Mouse (Mus musculus) C2C12 (cell line): ENCODE results near the gene Fbxo7. TPM values are rescaled to one million over a fixed set of nuclear protein-coding genes. Genes with fewer than 3 reads are reported as not detected.

Source experiments
- H3K27me3 ChIP-seq: one replicate; pipeline ENCODE4 v1.6.1; 2011; ENCODE audit not compliant: control insufficient read depth, insufficient read depth, insufficient read length
- H3K36me3 ChIP-seq: one replicate; pipeline ENCODE4 v1.6.1; 2011; ENCODE audit not compliant: control insufficient read depth, insufficient read depth
- H3K4me3 ChIP-seq: one replicate; pipeline ENCODE4 v1.5.1; 2011; ENCODE audit warnings: mild to moderate bottlenecking, control low read depth; ENCODE audit not compliant: poor library complexity, insufficient read depth, severe bottlenecking
- H3K79me2 ChIP-seq: one replicate; pipeline ENCODE4 v1.6.1; 2011; ENCODE audit not compliant: control insufficient read depth, insufficient read depth
- H3K79me3 ChIP-seq: one replicate; pipeline ENCODE4 v1.6.1; 2011; ENCODE audit warnings: low read depth, control low read depth
- H3ac ChIP-seq: one replicate; pipeline ENCODE3; 2011; ENCODE audit warnings: low read depth; ENCODE audit not compliant: control insufficient read depth, insufficient read length
- CEBPB ChIP-seq: IDR thresholded peaks from one replicate; pipeline ENCODE4 v1.6.1; 2011; ENCODE audit warnings: low read depth, mild to moderate bottlenecking, control low read depth, moderate library complexity
- CTCF ChIP-seq: IDR thresholded peaks from one replicate; pipeline ENCODE4 v1.5.1; 2011; ENCODE audit not compliant: control insufficient read depth, insufficient read depth, insufficient read length
- FOSL1 ChIP-seq: IDR thresholded peaks from one replicate; pipeline ENCODE4 v1.8.0; 2011; ENCODE audit warnings: mild to moderate bottlenecking, low read length; ENCODE audit not compliant: poor library complexity, insufficient read depth, severe bottlenecking
- MAX ChIP-seq: IDR thresholded peaks from one replicate; pipeline ENCODE4 v1.6.1; 2011; ENCODE audit warnings: mild to moderate bottlenecking, control low read depth
- MYOD1 ChIP-seq: IDR thresholded peaks from one replicate; pipeline ENCODE4 v1.6.1; 2011; ENCODE audit warnings: low read depth; ENCODE audit not compliant: control insufficient read depth, insufficient read length
- MYOG ChIP-seq: IDR thresholded peaks from one replicate; pipeline ENCODE4 v1.6.1; 2011; ENCODE audit not compliant: control insufficient read depth, insufficient read length; ENCODE audit errors: extremely low read depth
- USF1 ChIP-seq: IDR thresholded peaks from one replicate; pipeline ENCODE4 v1.6.1; 2011; ENCODE audit warnings: low read depth, mild to moderate bottlenecking, control low read depth, moderate library complexity
- polyA plus RNA-seq: library from polyadenylated mRNA; unstranded; fragments of >200 nt; fragmentation: generic; extraction: Trizol; gene quantifications from one replicate; pipeline ENCODE4 v1.2.1, GENCODE M21; 2012; ENCODE audit warnings: missing spikeins

The Fbxo7 gene
- polyA plus RNA-seq, 1 experiment: 7.7 TPM

- no peak within 1 kb of the TSS for H3ac ChIP-seq
- peaks cover 20% of the 10 kb centered on the region for H3K27me3 ChIP-seq
- H3K79me2 ChIP-seq: no peaks in the 10 kb centered on the region
- H3K79me3 ChIP-seq: no peaks in the 10 kb centered on the region
- no peak within 1 kb of the TSS for H3K4me3 ChIP-seq
- no peaks in the 10 kb centered on the region for H3K36me3 ChIP-seq
- TF ChIP-seq FOSL1: no peak
- TF ChIP-seq MAX: no peak
- TF ChIP-seq MYOG: no peak
- TF ChIP-seq CTCF: no peak
- TF ChIP-seq CEBPB: no peak
- no peak for TF ChIP-seq MYOD1
- TF ChIP-seq USF1: no peak
These were observed 10.0 kb upstream of the Fbxo7 start, which contains the start of gene Bpifc for GRCm38 (mm10) chr10:86011781-86012180. Bpifc (minus strand) TSS chr10:86011895.

GRCm38 (mm10) chr10:86017781-86018180 lies 4.0 kb upstream of the Fbxo7 start:
- H3K27me3 ChIP-seq: peaks cover 21% of the 10 kb centered on the region
- peaks cover 3% of the 10 kb centered on the region for H3K79me3 ChIP-seq
- no peaks in the 10 kb centered on the region for H3K36me3 ChIP-seq
- peaks cover 7% of the 10 kb centered on the region for H3K79me2 ChIP-seq
- no peak overlapping the region for H3K4me3 ChIP-seq
- no peak overlapping the region for H3ac ChIP-seq
- TF ChIP-seq MAX (no peak), MYOG (no peak), USF1 (no peak), CTCF (no peak), FOSL1 (no peak), CEBPB (no peak), MYOD1 (no peak)

GRCm38 (mm10) chr10:86018813-86019212 lies 3.0 kb upstream of the Fbxo7 start:
- Histone ChIP-seq H3K4me3 (no peak overlapping the region), H3ac (no peak overlapping the region), H3K79me2 (peaks cover 17% of the 10 kb centered on the region), H3K36me3 (no peaks in the 10 kb centered on the region), H3K27me3 (peaks cover 18% of the 10 kb centered on the region), H3K79me3 (peaks cover 8% of the 10 kb centered on the region)
- TF ChIP-seq MAX (no peak), CTCF (no peak)

GRCm38 (mm10) chr10:86021408-86021748 lies 394 bp upstream of the Fbxo7 start:
- Histone ChIP-seq H3K79me2 (peaks cover 17% of the 10 kb centered on the region), H3K27me3 (peaks cover 8% of the 10 kb centered on the region), H3K36me3 (peaks cover 2% of the 10 kb centered on the region), H3K4me3 (no peak overlapping the region), H3ac (no peak overlapping the region), H3K79me3 (peaks cover 9% of the 10 kb centered on the region)
- no peak for TF ChIP-seq USF1
- no peak for TF ChIP-seq FOSL1
- no peak for TF ChIP-seq MYOG
- no peak for TF ChIP-seq MYOD1
- no peak for TF ChIP-seq CEBPB
- TF ChIP-seq MAX: no peak
- no peak for TF ChIP-seq CTCF

- no peak for TF ChIP-seq MAX
- H3K79me3 ChIP-seq: peaks cover 9% of the 10 kb centered on the region
- peaks cover 2% of the 10 kb centered on the region for H3K36me3 ChIP-seq
- peaks cover 2% of the 10 kb centered on the region for H3K27me3 ChIP-seq
- H3ac ChIP-seq: peak overlapping the region; percentile 70
- H3K4me3 ChIP-seq: peak overlapping the region; percentile 90
- peaks cover 17% of the 10 kb centered on the region for H3K79me2 ChIP-seq
These were observed 673 bp downstream of the Fbxo7 start for GRCm38 (mm10) chr10:86022474-86022816.

GRCm38 (mm10) chr10:86023149-86023548 lies 1.4 kb downstream of the Fbxo7 start:
- no peak overlapping the region for H3K4me3 ChIP-seq
- peaks cover 5% of the 10 kb centered on the region for H3K36me3 ChIP-seq
- no peak overlapping the region for H3ac ChIP-seq
- TF ChIP-seq USF1 (no peak), MYOD1 (no peak), FOSL1 (no peak), MAX (no peak), CTCF (no peak), MYOG (no peak), CEBPB (no peak)
- peaks cover 17% of the 10 kb centered on the region for H3K79me2 ChIP-seq
- H3K27me3 ChIP-seq: no peaks in the 10 kb centered on the region
- peaks cover 9% of the 10 kb centered on the region for H3K79me3 ChIP-seq

GRCm38 (mm10) chr10:86025906-86026305 lies 4.1 kb downstream of the Fbxo7 start:
- H3K4me3 ChIP-seq: no peak overlapping the region
- H3K36me3 ChIP-seq: peaks cover 22% of the 10 kb centered on the region
- no peak for TF ChIP-seq MAX
- no peak for TF ChIP-seq USF1
- TF ChIP-seq CTCF: no peak
- TF ChIP-seq MYOG: no peak
- TF ChIP-seq FOSL1: no peak
- TF ChIP-seq MYOD1: no peak
- no peak for TF ChIP-seq CEBPB
- no peaks in the 10 kb centered on the region for H3K27me3 ChIP-seq
- peaks cover 17% of the 10 kb centered on the region for H3K79me2 ChIP-seq
- peaks cover 9% of the 10 kb centered on the region for H3K79me3 ChIP-seq
- H3ac ChIP-seq: no peak overlapping the region
